Mouse (Mus musculus) brain, embryonic 14.5 days (tissue): ENCODE results near the gene Snapc4.

ENCODE experiments used
- CTCF ChIP-seq: fragments of 200-500 bp; IDR thresholded peaks from 2 replicates; pipeline ENCODE4 v1.5.1; 2012; ENCODE audit warnings: inconsistent platforms, mild to moderate bottlenecking, moderate library complexity, borderline replicate concordance; ENCODE audit not compliant: insufficient read depth, insufficient read length; ENCODE audit errors: extremely low read depth
- POLR2A ChIP-seq: fragments of 200-500 bp; IDR thresholded peaks from 2 replicates; pipeline ENCODE4 v1.6.1; 2012; ENCODE audit warnings: mild to moderate bottlenecking, inconsistent platforms, borderline replicate concordance; ENCODE audit not compliant: poor library complexity, insufficient read depth, insufficient read length, severe bottlenecking; ENCODE audit errors: extremely low read depth

DNA sequence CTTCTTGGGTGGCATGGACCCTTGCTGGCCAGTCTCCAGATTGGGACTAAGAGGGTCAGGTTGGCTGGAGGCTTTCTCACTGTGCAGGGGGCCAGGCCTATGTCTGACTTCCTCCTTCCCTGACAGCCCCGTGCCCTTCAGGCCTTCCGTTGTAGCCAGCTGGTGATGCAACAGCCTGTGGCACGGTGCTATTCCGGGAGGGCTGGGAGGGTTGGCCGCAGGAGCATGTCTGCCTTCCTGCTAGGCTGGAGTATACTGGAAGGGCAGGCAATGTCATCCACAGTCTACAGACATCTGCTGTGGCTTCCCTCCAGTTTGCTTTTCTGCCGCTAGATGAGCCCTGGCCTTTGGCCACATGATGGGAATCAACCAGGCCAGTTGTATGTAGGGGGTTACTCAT lies 20.5 kb downstream of the Snapc4 start:
- TF ChIP-seq CTCF (no peak), POLR2A (no peak)
